Comparison of ENCODE assay signal across 8 mouse cellular contexts in the genomic region with DNA sequence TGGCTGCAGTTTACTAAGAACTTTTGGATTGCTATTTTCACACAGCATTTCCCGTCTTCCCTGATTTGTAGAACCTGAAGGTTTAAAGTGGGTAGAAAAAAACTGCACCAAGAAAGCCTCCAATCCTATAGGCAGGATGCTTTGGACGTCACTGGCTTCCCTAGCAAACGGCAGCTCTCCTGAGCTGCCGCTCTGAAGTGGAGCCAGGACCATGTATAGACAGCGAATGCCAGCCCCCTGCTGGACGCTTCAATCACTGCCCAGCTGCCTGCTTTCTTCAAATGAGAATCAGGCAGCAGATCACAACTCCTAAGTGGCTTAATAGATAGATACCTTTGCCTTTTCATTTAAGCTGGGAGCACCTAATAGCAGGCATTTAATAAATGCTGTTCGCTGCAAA. TPM values are rescaled to one million over a fixed set of nuclear protein-coding genes. Genes with fewer than 3 reads are reported as not detected.
DNase-seq lines count a peak whose midpoint lies in the region; ATAC-seq lines count a peak whose summit lies in the region.

A gene (minus strand): TSS at position 12 of the 400 bp plus-strand sequence.

- no peak within 1 kb of the TSS for H3K4me3 ChIP-seq in forebrain, embryonic 10.5 days

- H3K27ac ChIP-seq in forebrain, embryonic 10.5 days, result no peak within 1 kb of the TSS

- WGBS in forebrain, embryonic 10.5 days, result 25% methylated on average over 7 of the region's 7 CpGs

- no peaks in the 10 kb centered on the region for H3K36me3 ChIP-seq in forebrain, embryonic 10.5 days (replicated peaks)

- peak; percentile 72; the same call in 1 of the 2 replicates for ATAC-seq in cerebellum, adult (ENCODE audit: insufficient number of reproducible peaks, low FRiP score, low TSS enrichment)

- H3K9me3 ChIP-seq in forebrain, embryonic 10.5 days, result no peaks in the 10 kb centered on the region

- no peak for DNase-seq in cerebellum, adult 11 months
- peak; percentile 72 for DNase-seq in adrenal gland, postnatal 10 days
- DNase-seq in forebrain, embryonic 10.5 days (ENCODE audit: extremely low spot score, low spot score), result peak; percentile 36
- peak; percentile 5 for DNase-seq in hindlimb bud, embryonic 11.5 days (ENCODE audit: extremely low spot score, low read depth, low spot score)
- DNase-seq in layer of hippocampus, postnatal 25 days (ENCODE audit: extremely low spot score in 1 of 2, low spot score in 1 of 2), result peak; percentile 8 to 36
- peak; percentile 3 for DNase-seq in lung, postnatal 25 days (ENCODE audit: low spot score)
- peak; percentile 63 to 73 for DNase-seq in right cerebral cortex, postnatal 10 days (ENCODE audit: low spot score in 2 of 2)

- H3K4me1 ChIP-seq in forebrain, embryonic 10.5 days, result no peaks in the 10 kb centered on the region

- H3K27me3 ChIP-seq in forebrain, embryonic 10.5 days (ENCODE audit: poor library complexity, severe bottlenecking), result peaks cover 92% of the 10 kb centered on the region

RNA-seq across cellular contexts. Expression of the gene that starts here (rescaled TPM):
- total RNA-seq in adrenal gland, postnatal 10 days (2021), result 1 to 10 TPM; 3.4 to 3.5 TPM
- 0.16 TPM in 1 of 2 replicates, not detected in the other for polyA plus RNA-seq in forebrain, embryonic 10.5 days (2016; fragmentation: Nextera tagmentation; extraction: Ambion mirVana)
- total RNA-seq in layer of hippocampus, postnatal 25 days (2021), result 1 to 10 TPM; 2.5 to 2.7 TPM

Comparison
In these comparisons a context has a peak if more than half of its experiments do, and no peak if none do; other contexts are left out.
1. Peak in DNase-seq in forebrain, embryonic 10.5 days; RNA of the gene not detected or under 1 TPM.